Mouse (Mus musculus): ENCODE measurements around the gene Gm853.

The Gm853 gene

DNA sequence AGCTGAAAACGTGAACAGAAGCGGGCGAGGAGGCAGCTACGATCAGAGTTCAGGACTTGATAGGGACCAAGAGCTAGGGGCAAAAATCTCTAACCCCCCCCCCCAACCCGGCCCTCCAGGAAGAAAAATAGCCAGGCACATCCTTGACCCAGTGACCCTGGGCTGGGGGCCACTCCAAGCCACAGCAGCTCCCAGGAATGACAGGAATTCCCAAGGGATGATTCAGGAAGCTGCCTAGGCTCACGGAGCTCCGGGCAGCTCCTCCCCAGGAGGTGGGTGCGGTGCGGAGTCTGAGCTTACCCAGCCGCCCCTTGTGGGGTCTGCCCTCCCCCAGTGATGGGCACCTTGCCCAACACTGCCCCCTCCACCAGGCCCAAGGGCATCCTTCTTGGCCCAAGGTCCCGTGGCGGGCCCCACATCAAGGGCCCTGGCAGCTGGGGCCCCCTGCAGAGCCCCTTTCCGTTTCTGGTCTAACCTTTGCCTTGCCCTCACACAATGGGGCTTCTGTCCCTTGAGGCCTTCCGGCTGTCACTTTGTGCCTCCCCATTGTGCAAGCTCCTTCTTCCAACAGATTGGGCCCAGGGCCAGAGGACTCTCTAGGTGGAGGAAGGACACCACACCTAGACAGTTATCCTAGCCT, 47.0 kb downstream of the Gm853 start, which contains the start of gene Tinagl1:
Tinagl1 (minus strand) TSS at position 51 of the 640 bp plus-strand sequence.
- DNase-seq (ENCODE audit: low read depth in 2 of 2, low spot score in 2 of 2), result no peak

DNA sequence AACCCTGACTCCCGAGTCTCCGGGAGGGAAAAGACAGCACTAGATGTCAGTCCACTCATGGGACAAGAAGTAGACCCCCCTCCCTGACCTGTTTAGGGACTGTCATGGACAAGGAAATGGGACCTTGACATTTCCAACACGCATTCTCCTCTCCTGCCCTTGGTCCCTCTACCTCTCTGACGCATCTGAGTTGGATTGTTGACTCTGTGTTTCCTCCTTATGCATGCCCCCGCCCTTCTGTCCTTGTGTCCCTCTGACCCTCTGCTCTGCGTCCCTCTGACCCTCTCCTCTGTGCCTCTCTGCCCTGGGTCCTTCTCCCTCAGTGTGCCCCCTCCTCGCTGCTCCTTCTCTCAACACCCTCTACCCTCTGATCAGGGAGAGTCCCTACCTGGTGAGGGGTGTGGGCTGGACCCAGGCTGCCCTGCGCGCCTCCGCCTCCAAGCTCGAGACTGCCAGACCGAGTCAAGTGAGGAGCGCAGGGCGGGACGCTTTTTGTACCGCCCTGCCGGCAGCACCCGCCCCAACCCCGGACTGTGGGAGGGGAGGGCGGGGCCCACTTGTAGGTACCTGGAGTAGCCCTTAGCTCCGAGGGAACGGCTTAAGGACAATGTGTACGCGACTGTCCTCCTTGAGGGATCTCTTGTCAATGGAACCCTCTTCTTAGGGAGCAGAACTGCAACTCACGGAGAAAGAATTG, 47.7 kb downstream of the Gm853 start:
- no peak for DNase-seq (ENCODE audit: low read depth in 2 of 2, low spot score in 2 of 2)

DNA sequence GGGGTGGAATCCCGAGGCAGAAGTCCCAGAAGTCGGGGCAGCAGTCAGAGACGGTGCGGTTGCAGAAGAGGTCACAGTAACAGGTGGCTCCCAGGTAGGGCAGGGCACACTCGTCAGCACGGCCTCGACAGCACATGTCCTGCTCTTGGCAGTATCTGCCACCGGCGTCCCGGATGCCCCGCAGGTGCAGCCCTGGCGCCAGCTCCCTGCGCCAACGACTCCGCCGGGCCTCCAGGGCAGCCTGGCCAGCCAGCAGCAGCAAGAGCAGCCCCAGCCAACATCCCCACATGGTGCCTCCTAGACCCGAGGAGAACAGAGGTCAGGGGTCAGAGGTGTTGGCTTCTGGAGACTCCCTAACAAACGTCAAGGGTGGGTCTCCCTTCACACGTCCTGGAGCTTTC, 48.3 kb downstream of the Gm853 start:
- no peak for DNase-seq (ENCODE audit: low read depth in 2 of 2, low spot score in 2 of 2)

DNA sequence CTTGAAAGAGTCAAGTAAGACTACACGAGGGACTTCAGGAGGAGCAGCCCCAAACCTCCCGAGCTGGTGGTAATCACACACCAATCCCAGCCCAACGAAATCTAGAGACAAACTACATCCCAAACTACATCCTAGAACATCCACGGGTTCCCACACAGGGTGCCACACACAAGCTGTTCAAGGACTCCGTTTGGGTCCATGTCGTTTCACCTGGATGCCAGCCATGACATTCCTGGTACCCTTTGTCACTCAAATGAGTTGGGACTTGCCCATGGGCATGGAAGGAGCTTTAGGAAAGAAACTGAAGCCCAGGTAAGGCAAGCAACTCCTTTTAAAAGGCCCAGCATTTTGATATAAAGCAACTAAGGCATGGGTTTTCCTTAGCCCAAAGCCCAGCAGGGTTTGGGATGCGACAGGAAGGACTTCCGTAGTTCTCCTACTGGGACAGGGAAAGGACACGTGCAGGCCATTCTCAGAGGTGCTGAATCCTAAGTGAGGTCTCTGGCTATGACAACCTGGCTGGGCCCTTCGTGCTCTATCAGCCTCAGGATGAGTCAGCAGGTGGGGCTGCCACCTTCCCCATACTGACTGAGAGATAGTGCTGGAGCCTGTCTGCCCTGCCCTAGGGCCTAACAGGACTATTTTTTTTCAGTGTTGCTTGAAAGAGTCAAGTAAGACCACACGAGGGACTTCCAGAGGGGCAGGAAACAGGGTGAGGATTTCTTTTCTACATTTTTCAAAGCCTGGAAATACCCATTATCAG, 49.0 kb downstream of the Gm853 start:
- DNase-seq (ENCODE audit: low read depth in 2 of 2, low spot score in 2 of 2), result no peak

DNA sequence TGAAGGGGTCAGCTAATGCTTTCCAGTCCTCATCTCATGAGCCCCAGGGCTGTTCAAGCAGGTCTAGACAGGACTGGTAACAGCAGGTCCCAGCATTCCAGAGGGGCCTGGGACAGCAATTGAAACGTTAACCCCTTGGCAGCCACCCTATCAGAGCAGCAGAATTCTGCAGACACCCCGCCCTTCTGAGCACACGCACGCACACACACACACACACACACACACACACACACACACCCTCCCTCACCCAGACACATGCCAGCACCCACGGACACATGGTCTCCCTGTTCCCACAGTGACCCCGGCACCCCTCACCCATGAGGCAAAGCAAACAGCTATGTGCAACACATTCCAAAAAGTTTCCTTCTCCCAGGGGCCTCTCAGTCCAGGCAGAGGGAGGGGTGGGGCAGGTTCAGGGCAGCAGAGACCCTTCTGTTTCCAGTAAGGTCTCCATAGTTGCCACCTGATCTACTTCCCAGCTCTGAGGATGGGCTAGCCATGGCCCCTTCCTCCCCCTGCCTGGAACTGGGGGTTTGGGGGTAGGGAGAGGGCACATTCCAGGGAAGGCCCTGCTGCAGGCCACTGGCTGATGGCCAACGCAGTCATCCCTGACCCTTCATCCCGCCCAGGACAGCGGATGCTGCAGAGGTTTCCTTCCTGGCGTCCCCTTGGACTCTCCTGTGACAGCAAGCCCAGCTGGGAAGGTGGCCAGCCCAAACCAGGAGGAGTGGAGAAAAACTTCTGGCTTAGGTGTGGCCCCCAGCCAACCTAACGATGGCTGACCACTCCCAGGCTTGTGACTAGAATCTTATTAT, 50.0 kb downstream of the Gm853 start:
- no peak for DNase-seq (ENCODE audit: low read depth in 2 of 2, low spot score in 2 of 2)

DNA sequence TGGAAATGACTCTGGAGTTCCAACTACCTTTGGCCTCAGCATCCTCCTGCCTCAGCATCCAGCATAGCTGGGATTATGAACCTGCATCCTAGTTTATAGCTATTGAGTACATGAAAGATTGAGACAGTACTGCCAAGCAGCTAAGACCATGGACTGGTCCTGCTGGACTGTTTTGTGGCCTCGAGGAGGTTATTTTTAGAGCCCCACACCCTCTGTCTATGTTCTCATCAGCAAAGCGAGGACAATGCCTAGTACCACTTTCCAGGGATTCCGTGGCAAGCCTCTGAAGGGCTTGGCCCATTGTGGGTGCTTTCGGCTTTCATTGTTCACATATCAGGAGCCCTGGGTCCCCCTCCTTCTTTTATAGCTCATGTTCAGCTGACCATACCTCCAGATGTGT, 51.8 kb downstream of the Gm853 start:
- no peak for DNase-seq (ENCODE audit: low read depth in 2 of 2, low spot score in 2 of 2)

DNA sequence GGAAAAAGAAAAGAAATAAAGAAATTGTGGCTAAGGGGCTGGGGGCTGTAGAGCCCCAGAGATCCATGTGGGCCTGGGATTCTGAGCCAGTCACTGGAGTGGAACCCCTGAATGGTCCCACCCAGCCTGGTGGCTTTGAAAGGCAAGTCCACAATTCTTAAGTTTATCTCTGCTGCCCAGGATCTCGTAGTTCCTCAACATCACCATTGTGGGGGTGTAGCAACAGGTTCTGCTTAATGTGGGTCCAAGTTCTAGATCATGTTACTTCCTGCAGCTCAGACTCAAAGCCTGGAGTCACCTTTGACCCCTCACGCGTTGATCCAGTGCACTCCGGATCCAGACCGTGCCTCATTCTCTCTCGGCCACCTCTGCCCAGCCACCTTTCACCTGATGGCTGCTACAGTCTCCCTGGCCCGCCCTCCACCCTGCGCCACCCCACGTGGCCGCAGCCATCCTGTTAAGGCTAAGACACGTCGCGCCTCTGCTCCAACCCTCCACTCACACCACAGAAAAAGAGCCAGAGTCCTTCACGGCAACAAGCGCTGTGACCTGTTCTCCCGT, 52.7 kb downstream of the Gm853 start:
- no peak for DNase-seq (ENCODE audit: low read depth in 2 of 2, low spot score in 2 of 2)

DNA sequence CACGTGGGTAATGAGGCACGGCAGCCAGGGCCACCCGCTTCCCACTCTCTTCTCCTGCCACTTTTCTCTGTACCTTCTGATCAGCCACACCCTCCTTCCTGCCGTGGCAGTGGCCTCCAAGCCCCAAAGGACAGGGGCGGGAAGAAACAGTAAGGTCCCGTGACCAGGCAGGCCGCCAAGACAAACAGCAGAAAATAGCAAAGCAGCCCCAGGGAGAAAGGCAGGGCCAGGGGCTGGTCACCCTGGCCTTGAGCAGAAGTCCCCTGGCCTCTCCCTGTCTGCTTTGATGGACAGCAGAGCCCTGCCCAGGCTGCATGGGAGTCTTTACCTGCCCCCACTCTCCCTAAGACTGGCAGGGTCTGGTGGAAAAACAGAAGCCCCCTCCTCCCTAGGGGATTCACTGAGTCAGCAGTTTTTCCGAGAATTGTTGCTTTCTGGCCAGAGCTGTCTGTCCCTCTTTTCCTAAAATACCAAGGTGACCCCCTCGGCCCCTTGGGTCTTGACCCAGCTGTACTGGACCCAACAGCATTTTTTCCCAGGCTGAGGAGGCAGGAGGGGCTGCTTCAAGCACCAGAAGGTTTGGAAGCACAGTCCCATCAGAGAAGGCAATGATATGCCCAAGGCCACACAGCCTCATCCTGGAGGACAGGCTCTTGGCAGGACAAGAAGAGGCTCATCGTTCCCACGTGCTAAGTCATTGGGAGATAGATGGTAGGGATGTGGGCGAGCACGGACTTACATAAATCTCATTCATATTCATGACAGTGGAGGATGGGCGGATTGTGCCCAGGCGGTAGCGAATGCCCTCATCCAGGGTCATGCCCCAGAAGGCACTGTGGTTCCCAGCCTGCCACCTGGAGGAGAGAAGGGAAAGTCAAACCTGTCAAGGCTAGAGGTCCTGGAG, 53.7 kb downstream of the Gm853 start:
- no peak for DNase-seq (ENCODE audit: low read depth in 2 of 2, low spot score in 2 of 2)

DNA sequence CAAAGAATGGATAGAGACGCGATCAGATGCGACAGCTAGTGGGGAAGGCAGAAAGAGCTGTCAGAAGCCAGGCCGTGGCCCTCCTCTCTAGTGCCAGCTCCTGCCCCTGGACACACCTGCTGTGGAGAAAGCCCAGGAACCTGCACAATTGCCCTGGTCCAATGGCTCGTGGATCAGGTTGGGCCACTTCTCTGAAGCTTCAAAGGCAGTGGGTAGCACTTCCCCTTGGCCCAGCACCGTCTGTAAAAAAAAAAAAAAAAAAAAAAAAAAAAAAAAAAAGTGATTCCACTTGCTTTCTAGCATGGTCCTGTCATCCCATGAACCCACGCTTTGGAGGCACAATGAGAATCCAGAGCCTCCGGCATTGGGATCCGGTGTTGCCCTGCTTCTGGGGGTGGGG, 54.4 kb downstream of the Gm853 start:
- no peak for DNase-seq (ENCODE audit: low read depth in 2 of 2, low spot score in 2 of 2)

DNA sequence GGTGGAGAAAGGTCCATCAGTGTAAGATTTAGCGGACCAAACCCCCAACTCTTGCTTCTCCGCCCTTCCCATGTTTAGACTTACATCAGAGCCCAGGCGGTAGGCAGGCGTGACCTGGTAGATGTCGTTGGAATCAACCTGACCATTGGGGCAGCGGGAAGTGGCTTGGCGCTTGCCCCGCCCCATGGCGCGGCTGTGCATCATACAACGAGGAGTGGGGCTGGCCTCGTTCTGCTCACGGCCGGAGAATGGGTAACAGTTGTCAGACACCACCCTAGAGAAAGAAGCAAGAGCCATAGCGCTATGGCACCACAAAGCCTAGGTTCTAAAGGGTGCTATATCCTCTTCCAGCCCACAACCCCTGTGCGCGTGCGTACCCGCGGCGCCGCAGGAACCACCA, 54.9 kb downstream of the Gm853 start:
- DNase-seq (ENCODE audit: low read depth in 2 of 2, low spot score in 2 of 2), result no peak

DNA sequence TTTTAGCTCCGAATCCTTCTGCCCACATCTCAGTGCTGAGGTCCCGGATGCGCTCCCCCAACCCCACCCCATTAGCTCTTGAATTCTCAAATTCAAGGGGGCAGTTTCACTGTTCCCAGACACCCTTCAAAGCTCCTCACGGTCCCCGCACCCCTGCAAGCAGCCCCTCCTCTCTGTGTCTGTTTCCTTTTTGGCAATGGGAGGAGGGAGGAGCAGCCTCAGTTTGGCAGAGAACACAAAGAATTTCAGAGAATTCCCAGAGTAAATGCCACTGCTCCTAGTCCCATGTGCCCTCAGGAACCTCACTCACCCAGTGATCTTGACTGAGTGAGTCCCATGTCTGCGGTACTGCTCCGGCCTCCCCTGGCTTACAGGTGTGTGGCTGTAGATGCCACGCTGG, 55.6 kb downstream of the Gm853 start:
- DNase-seq (ENCODE audit: low read depth in 2 of 2, low spot score in 2 of 2), result no peak

DNA sequence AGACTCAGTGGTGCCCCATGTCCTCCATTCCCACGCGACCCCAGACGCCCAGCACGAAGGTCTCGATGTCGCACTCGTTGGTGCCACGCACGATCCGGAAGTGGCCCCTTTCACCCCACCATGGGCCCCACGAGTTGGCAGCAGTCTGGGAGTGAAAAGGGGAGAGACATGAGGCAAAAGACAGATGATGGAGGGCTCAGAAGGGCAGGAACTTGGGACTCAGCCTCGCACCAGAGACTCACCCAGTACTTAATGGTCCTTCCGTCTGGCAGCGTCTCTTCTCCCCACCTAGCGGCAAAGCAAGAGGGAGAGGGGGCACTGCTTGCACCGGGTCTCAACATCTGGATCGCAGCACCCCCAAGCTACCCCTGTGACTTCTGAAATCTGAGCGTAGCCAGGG, 56.1 kb downstream of the Gm853 start:
- no peak for DNase-seq (ENCODE audit: low read depth in 2 of 2, low spot score in 2 of 2)

DNA sequence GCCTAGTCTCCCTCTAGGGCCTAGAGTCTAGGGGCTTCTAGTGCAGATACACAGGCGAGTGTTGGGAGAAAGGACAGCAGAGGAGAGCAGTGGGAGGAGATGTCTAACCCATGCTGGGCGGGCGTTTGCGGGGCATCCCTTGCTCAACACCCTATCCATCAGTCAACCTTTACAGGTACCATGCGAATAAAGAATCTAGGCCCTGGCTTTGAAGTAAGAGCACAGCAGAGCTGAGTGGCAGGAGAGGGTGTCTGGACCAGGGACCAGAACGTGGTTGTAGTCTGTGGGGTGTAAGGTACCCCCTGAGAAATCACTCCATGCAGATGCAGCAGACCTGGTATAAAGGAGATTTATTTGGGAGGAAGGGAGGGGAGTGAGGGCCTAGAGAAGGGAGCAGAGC, 58.1 kb downstream of the Gm853 start:
- DNase-seq (ENCODE audit: low read depth in 2 of 2, low spot score in 2 of 2), result no peak

DNA sequence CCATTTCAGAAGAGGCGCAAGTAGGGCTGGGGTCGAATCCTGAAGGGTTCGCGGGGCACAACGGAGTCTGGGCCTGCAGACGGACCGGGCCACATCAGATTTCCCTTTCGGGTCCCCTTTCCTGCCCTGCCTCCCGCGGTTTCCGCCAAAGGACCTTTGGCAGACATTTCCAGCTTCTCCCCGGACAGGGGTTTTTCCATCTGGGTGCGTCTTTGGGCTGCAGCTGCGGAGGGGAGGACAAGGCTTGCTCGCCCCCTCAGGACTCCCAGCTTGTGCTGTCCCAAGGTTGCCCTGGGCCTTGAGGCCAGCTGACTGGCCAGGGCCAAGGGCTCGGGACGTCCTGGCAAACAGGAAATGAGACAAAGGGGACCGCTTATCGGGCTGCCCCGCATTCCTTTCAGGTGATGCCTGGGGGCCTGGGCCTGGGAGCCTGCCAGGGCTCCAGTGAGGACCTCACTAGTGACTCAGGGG, 58.8 kb downstream of the Gm853 start:
- no peak for DNase-seq (ENCODE audit: low read depth in 2 of 2, low spot score in 2 of 2)

DNA sequence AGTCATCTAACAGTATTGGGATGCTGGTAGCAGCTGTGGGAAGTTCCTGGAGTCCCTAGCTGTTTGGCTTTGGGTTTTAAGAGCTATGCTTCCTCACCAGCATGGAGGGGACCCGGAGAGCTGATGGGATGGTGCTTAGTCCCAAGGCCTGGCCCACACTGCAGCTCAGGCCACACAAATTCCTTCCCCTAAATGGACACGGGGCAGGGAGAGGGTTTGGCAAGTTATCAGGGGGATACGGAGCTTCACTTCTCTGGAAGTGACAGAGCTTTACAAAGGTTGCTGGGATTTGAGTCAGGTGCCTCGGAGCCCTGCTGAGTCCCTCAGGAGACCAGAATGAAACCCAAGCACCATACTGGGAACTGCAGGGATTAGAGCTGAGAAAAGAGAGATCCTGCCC, 60.9 kb downstream of the Gm853 start:
- DNase-seq (ENCODE audit: low read depth in 2 of 2, low spot score in 2 of 2), result no peak
